Mouse (Mus musculus) forebrain, postnatal 0 days (tissue): ENCODE results near the gene Gcnt2. TPM values are rescaled to one million over a fixed set of nuclear protein-coding genes. Genes with fewer than 3 reads are reported as not detected.

Source experiments
- ATAC-seq: fragments of 200-750 bp; cut with Nextera tagmentation; 2 replicates; pipeline ENCODE4 v1.8.0; 2017; ENCODE audit warnings: mild to moderate bottlenecking, moderate library complexity
- DNase-seq: peaks from one replicate; pipeline ENCODE4 v3.0.0-alpha.2; 2015
- H3K27ac ChIP-seq: fragments of 300-500 bp; sonication (generic); 2 replicates; pipeline ENCODE4 v1.5.1; 2014; ENCODE audit warnings: low read depth, mild to moderate bottlenecking, antibody characterized with exemption, low read length, moderate library complexity, mixed read lengths
- H3K27me3 ChIP-seq: fragments of 300-500 bp; sonication (generic); 2 replicates; pipeline ENCODE4 v1.6.1; 2014; ENCODE audit warnings: mild to moderate bottlenecking, low read length, mixed read lengths; ENCODE audit not compliant: insufficient read depth
- H3K36me3 ChIP-seq: fragments of 300-500 bp; sonication (generic); 2 replicates; pipeline ENCODE4 v1.6.1; 2014; ENCODE audit warnings: mild to moderate bottlenecking, moderate library complexity; ENCODE audit not compliant: insufficient read depth
- H3K4me1 ChIP-seq: fragments of 300-500 bp; sonication (generic); 2 replicates; pipeline ENCODE4 v1.6.1; 2014; ENCODE audit warnings: antibody characterized with exemption; ENCODE audit not compliant: insufficient read depth
- H3K4me2 ChIP-seq: fragments of 300-500 bp; sonication (generic); 2 replicates; pipeline ENCODE4 v1.6.1; 2014; ENCODE audit warnings: low read depth, mild to moderate bottlenecking, moderate library complexity
- H3K4me3 ChIP-seq: fragments of 300-500 bp; sonication (generic); 2 replicates; pipeline ENCODE4 v1.5.1; 2014; ENCODE audit warnings: low read depth, low read length, mixed read lengths
- H3K9ac ChIP-seq: fragments of 300-500 bp; sonication (generic); 2 replicates; pipeline ENCODE4 v1.6.1; 2014; ENCODE audit warnings: mild to moderate bottlenecking
- H3K9me3 ChIP-seq: fragments of 300-500 bp; sonication (generic); 2 replicates; pipeline ENCODE4 v1.6.1; 2016; ENCODE audit warnings: low read length
- CTCF ChIP-seq: sonication (generic); IDR thresholded peaks from 2 replicates; pipeline ENCODE4 v1.5.1; 2016; ENCODE audit warnings: antibody characterized with exemption, control low read depth, low read depth
- WGBS: fragments of 180-500 bp; shearing (Covaris S2); extraction: QIAGEN DNeasy Blood & Tissue Kit; methylation state at CpG from one replicate; pipeline ENCODE4 v1.1.7; 2014; 5-methylcytosine and 5-hydroxymethylcytosine counted together
- polyA plus RNA-seq: library from polyadenylated mRNA; unstranded; fragments of >200 nt; fragmentation: Nextera tagmentation; extraction: Ambion mirVana; gene quantifications from 2 replicates; pipeline ENCODE4 v1.2.1, GENCODE M21; 2015
- total RNA-seq: library from RNA; depleted of rRNA; stranded (reverse); fragments of >200 nt; gene quantifications from 2 replicates; pipeline ENCODE4 v1.2.3, GENCODE M21; 2014; rRNA removed

The Gcnt2 gene
- 8.2 and 9.2 TPM in 2 replicates for total RNA-seq
- polyA plus RNA-seq, result 3.3 and 3.4 TPM in 2 replicates

DNA sequence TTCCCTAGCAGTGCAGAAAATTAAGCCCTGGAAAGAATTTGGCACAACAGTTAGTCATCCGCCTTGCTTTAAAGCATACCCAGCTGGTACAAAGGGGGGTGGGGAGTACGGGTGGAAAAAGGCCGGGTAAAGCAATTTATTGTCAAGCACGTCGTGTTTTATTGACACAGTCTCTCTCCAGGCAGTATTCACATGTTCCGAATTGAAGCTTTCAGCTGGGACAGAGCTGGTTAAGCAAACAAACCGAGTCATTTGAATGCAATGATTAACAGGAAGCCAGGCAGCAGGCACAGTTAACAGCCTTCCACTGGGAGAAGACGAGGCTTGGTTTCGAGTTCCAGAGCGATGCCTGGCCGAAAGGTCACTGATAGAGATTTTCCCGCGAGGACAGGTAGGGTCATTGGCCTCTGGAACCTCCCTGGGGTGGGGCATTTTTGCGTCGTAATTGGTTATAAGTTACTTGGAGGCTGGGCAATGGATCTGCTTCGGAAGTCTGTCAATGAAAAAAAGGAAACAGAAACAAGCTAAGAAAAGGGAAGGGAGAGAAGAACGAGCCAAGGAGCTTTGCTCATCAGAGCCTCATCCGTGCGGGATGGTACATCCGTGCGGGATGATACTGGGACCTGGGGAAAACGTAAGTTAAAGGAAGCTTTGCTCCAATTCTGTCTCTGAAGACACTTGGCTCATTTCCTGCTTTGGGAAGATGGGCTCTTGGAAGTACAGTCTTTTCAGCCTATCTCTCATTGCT, at the start of gene Gcnt2:
TSS of gene Gcnt2 (plus strand) at position 103 of the 748 bp plus-strand sequence.
- Histone ChIP-seq H3K27ac (peak within 1 kb of the TSS; percentile 50), H3K9me3 (no peaks in the 10 kb centered on the region), H3K9ac (0 out of 2 replicates have a peak within 1 kb of the TSS, but pooled peaks have one; percentile 18), H3K27me3 (no peaks in the 10 kb centered on the region), H3K36me3 (no peaks in the 10 kb centered on the region), H3K4me2 (peak within 1 kb of the TSS; percentile 37), H3K4me3 (peak within 1 kb of the TSS; percentile 17), H3K4me1 (0 out of 2 replicates have a peak, but pooled peaks cover 5% of the 10 kb centered on the region)
- DNase-seq, result peak; percentile 44
- 49% methylated on average over 22 of the region's 22 CpGs for WGBS
- TF ChIP-seq CTCF, result no peak
- peak; percentile 78 for ATAC-seq

DNA sequence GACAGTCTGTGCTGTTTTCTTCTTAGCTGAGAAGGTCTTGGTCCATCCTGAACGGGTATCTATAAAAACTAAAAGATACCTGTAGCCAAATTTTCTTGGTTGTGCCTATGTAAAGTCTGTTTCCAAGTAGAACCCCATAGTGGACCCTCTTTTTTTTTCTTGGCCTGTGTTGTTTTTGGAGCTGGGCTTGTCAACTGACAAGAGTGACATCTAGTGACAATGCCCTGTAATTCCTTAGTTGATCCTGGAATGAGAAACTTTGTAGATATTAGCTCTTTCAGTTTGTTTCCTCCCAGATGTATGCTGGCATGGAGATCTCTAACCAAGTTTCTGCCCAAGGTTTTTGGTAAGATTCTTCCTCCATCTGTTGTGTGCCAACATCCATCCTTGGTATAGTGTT, 38.9 kb upstream of the Gcnt2 start:
- WGBS, result 46% methylated on average over 1 of the region's 1 CpGs
- ATAC-seq (no peak), DNase-seq (no peak)
- Histone ChIP-seq H3K4me3 (no peak overlapping the region), H3K4me2 (no peak overlapping the region), H3K9me3 (no peaks in the 10 kb centered on the region), H3K4me1 (no peaks in the 10 kb centered on the region), H3K9ac (no peak overlapping the region), H3K27me3 (no peaks in the 10 kb centered on the region), H3K27ac (no peak overlapping the region), H3K36me3 (no peaks in the 10 kb centered on the region)
- 0 out of 2 replicates have a peak, but pooled peaks have one; percentile 16 for TF ChIP-seq CTCF

DNA sequence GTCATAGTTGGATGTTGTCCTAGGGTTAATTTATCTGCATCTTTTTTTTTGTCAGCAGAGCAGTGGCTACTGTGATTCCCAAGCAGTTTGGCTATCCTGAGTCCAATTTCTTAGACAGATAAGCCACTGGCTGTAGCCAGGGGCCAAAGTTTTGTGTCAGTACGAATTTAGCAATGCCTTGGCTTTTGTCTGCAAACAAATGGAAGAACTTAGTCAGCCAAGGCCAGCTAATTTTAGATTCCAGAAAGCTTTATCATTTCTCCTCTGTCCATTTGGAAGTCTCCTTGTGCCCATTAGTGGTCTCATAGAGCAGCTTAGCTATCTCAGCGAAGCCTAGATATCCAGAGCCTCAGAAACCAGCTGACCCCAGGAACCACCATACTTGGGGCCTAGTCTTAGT, 37.6 kb upstream of the Gcnt2 start:
- no peak overlapping the region for H3K27ac ChIP-seq
- 74% methylated on average over 2 of the region's 2 CpGs for WGBS
- DNase-seq, result no peak

DNA sequence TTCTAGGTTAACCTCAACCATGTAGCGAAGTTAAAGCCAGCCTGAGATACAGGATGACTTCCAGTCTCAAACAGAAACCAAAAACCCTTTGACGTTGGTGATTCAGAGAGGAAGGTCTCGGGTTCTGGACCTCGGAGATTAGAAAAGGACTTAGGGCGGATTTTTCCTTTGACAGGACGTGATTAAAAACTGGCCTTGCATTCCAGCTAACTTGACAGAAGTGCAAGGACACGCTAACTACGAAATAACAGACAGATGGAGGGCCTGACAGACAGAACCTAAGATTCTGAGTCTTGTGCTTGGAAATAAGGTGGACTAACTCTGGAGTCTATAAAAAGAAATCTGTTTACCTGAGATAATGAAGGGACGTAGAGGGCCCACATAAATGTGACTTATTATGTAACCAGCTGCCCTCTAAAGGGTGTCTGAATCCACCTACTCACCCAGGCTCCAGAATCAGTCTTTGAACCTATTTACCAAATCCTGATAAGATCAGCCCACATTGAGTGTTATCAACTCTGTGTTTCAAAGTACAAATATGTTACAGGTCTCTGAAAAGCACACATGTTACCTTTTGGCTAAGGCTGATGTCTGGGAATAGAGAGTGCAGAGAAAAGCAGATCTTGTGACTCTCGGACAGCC, 18.3 kb upstream of the Gcnt2 start:
- Histone ChIP-seq H3K4me1 (no peaks in the 10 kb centered on the region), H3K36me3 (no peaks in the 10 kb centered on the region), H3K4me3 (no peak overlapping the region), H3K9me3 (no peaks in the 10 kb centered on the region), H3K4me2 (no peak overlapping the region), H3K9ac (no peak overlapping the region), H3K27ac (no peak overlapping the region), H3K27me3 (no peaks in the 10 kb centered on the region)
- 78% methylated on average over 10 of the region's 10 CpGs for WGBS
- no peak for TF ChIP-seq CTCF
- DNase-seq, result no peak
- ATAC-seq, result no peak

More for the DNA sequence above, 37.6 kb upstream of the Gcnt2 start:
- Histone ChIP-seq H3K27me3 (no peaks in the 10 kb centered on the region), H3K36me3 (no peaks in the 10 kb centered on the region), H3K4me2 (no peak overlapping the region), H3K9ac (no peak overlapping the region), H3K4me3 (no peak overlapping the region), H3K4me1 (no peaks in the 10 kb centered on the region), H3K9me3 (no peaks in the 10 kb centered on the region)
- TF ChIP-seq CTCF, result no peak
- ATAC-seq, result no peak

DNA sequence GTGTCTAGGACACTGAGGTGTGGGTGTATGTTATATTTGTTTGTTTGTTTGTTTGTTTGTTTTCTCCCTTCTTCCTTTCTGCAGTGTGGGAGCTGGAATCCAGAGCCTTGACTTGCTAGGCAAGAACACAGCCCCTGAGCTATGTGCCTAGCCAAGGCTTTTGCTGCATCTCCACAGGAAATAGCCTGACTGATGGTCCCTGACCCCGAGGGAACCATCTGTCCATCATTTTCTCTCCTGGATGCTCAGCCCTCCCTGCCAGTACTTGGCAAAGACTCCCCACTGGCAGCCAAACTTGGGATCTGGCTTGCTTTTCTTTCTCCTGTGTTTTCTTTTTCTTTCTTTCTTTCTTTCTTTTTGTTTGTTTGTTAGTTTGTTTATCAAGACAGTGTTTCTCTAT, 17.4 kb upstream of the Gcnt2 start:
- DNase-seq (no peak), ATAC-seq (no peak)
- Histone ChIP-seq H3K9ac (no peak overlapping the region), H3K36me3 (no peaks in the 10 kb centered on the region), H3K27me3 (no peaks in the 10 kb centered on the region), H3K9me3 (no peaks in the 10 kb centered on the region), H3K27ac (no peak overlapping the region), H3K4me1 (no peaks in the 10 kb centered on the region), H3K4me3 (no peak overlapping the region), H3K4me2 (no peak overlapping the region)
- 50% methylated on average over 1 of the region's 1 CpGs for WGBS
- TF ChIP-seq CTCF, result no peak

DNA sequence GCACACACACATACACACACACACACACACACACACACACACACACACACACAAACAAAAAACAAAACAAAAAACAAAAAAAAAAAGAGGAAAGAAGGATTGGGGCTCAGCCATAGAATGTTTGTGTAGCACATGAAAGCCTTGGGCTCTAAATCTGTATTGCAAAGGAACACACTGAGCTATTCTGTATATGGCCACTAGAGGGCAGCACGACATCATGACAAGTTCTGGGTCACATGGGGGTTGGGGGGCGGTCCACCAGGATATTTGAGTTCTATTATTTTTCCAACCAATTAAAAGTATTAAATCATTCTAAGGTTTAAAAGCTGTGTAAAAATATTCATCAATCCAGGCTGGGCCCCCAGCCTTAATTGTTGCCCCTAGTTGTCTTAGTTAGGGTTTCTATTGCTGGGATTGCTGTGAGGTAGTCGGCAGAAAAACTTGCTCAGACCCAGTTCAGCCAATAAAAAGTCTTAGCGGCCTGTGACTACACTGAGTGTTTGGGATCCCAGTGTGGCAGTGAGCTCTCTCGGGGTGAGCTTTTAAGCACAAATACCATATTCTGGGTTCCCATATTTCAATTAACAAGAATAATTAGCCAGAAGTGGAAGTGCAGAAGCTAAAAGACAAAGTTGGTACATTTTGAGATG, 16.0 kb upstream of the Gcnt2 start:
- H3K4me1 ChIP-seq, result no peaks in the 10 kb centered on the region
- no peak overlapping the region for H3K9ac ChIP-seq
- DNase-seq, result peak; percentile 90
- H3K4me3 ChIP-seq, result no peak overlapping the region
- peak; percentile 94 for TF ChIP-seq CTCF
- peak; percentile 87 for ATAC-seq
- no peaks in the 10 kb centered on the region for H3K27me3 ChIP-seq
- no peak overlapping the region for H3K27ac ChIP-seq
- H3K4me2 ChIP-seq, result peak overlapping the region; percentile 37
- no peaks in the 10 kb centered on the region for H3K36me3 ChIP-seq
- WGBS, result 18% methylated on average over 5 of the region's 5 CpGs
- no peaks in the 10 kb centered on the region for H3K9me3 ChIP-seq
